Mouse (Mus musculus): Measurements from ENCODE around the gene Pcdh17. TPM values are rescaled to one million over a fixed set of nuclear protein-coding genes. Genes with fewer than 3 reads are reported as not detected.
A peak's percentile ranks its signal among the peaks of the same experiment; 100 is the strongest.

Gene Pcdh17
- 35.8 and 42.0 TPM in 2 replicates for polyA plus RNA-seq (2014; fragmentation: Nextera tagmentation; extraction: Ambion mirVana)

DNA sequence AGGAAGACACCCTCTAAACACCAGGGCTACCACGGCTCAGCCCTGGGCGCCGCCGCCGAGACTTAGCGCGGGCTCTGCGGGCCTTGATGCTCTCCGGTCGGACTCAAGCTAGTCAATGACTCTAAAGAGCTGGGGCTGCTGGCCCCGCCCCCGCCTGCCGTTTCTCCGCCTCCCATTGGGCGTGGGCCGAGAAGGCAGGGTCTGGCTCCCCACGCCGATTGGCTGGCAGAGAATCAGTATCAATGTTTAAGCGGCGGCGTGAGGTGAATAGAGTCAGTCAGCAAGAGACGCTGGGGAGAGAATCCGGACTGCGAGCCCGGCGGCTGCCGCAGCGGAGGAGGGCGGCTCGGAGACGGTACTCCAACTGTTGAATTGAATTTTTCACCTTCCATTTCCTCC lies at the start of gene Pcdh17:
TSS of gene Pcdh17 (plus strand) at position 276 of the 399 bp plus-strand sequence.
- peak; percentile 94 for ATAC-seq (ENCODE audit: low read depth)
- Histone ChIP-seq H3K27me3 (ENCODE audit: control insufficient read depth, insufficient read depth, low read length) (no peaks in the 10 kb centered on the region), H3K4me2 (ENCODE audit: low read depth, low read length) (peak within 1 kb of the TSS; percentile 91), H3K36me3 (ENCODE audit: control insufficient read depth, insufficient read depth, low read length) (no peaks in the 10 kb centered on the region), H3K9me3 (ENCODE audit: control insufficient read depth, low read length) (no peaks in the 10 kb centered on the region), H3K9ac (replicated peaks; ENCODE audit: low read depth, low read length) (peak within 1 kb of the TSS; percentile 68), H3K27ac (ENCODE audit: low read depth, low read length) (peak within 1 kb of the TSS; percentile 72), H3K4me3 (ENCODE audit: low read depth, low read length) (peak within 1 kb of the TSS; percentile 64), H3K4me1 (ENCODE audit: control insufficient read depth, insufficient read depth, low read length) (peaks cover 7% of the 10 kb centered on the region)
- WGBS: under 1% methylated on average over 31 of the region's 31 CpGs

DNA sequence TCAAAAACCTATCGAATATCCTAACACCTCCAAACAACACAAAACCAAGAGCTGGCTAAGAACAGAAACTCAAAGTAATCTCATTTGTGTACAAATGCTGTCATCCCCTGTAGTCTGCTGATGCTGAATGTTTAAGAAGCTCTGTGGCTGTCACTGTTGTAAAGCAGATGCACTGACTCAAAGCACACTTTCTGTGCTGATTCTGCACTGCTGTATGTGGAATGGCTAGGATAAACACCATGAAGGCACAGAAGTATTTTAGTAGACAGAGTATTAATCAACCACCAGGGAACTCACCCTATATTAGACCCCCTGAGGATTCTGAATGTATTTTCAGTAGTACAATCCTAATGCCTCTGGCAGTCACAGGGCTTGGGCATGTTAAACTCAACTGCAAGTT lies 46.2 kb upstream of the Pcdh17 start:
- no peak overlapping the region for H3K9ac ChIP-seq (replicated peaks; ENCODE audit: low read depth, low read length)
- no peaks in the 10 kb centered on the region for H3K36me3 ChIP-seq (ENCODE audit: control insufficient read depth, insufficient read depth, low read length)
- no peak overlapping the region for H3K4me2 ChIP-seq (ENCODE audit: low read depth, low read length)
- H3K4me3 ChIP-seq (ENCODE audit: low read depth, low read length): no peak overlapping the region
- H3K4me1 ChIP-seq (ENCODE audit: control insufficient read depth, insufficient read depth, low read length): no peaks in the 10 kb centered on the region
- H3K9me3 ChIP-seq (ENCODE audit: control insufficient read depth, low read length): no peaks in the 10 kb centered on the region
- 82% methylated on average over 1 of the region's 1 CpGs for WGBS
- no peaks in the 10 kb centered on the region for H3K27me3 ChIP-seq (ENCODE audit: control insufficient read depth, insufficient read depth, low read length)
- no peak overlapping the region for H3K27ac ChIP-seq (ENCODE audit: low read depth, low read length)
- no peak for ATAC-seq (ENCODE audit: low read depth)

DNA sequence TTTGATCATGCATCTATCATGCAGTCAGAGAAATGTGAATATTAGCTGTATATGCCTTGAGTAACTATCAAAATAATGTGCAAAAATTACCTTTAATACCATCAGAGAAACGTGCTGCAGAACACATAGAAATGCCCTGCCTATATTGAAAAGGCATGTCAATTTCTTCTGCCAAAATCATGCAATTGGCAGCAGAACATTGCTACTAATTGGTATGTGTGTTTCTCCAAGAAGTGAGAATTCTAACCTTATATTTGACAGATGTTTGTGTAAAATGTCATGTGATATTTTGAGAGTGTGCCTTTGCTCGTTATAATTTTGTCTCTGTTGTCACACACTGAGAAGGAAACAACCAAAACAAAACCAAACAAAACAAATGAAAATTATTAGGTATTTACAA lies 18.6 kb upstream of the Pcdh17 start:
- Histone ChIP-seq H3K27ac (ENCODE audit: low read depth, low read length) (no peak overlapping the region), H3K9ac (replicated peaks; ENCODE audit: low read depth, low read length) (no peak overlapping the region), H3K4me2 (ENCODE audit: low read depth, low read length) (no peak overlapping the region), H3K9me3 (ENCODE audit: control insufficient read depth, low read length) (no peaks in the 10 kb centered on the region), H3K36me3 (ENCODE audit: control insufficient read depth, insufficient read depth, low read length) (no peaks in the 10 kb centered on the region), H3K4me1 (ENCODE audit: control insufficient read depth, insufficient read depth, low read length) (no peaks in the 10 kb centered on the region), H3K4me3 (ENCODE audit: low read depth, low read length) (no peak overlapping the region), H3K27me3 (ENCODE audit: control insufficient read depth, insufficient read depth, low read length) (no peaks in the 10 kb centered on the region)
- 83% methylated on average over 2 of the region's 2 CpGs for WGBS
- ATAC-seq (ENCODE audit: low read depth): no peak

DNA sequence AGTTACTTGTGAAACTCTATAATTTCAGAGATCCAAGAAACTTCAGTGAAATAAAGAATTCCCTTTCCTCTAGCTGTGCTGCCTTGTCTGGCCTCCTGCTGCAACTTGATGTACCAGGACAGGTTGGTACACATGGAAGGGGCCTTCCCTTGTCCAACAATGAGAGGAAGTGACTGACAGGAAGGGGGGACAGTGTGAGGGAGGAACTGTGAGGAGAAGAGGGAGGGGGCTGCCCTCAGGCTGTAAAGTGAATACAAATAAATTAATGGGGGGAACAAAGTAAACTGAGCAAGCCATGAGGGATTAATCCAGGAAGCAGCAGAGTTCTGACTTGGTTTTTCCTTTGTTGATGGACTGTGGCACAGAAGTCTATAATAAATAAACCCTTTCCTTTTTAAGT lies 16.7 kb upstream of the Pcdh17 start:
- no peaks in the 10 kb centered on the region for H3K4me1 ChIP-seq (ENCODE audit: control insufficient read depth, insufficient read depth, low read length)
- no peak for ATAC-seq (ENCODE audit: low read depth)
- no peak overlapping the region for H3K27ac ChIP-seq (ENCODE audit: low read depth, low read length)
- H3K4me3 ChIP-seq (ENCODE audit: low read depth, low read length): no peak overlapping the region
- H3K27me3 ChIP-seq (ENCODE audit: control insufficient read depth, insufficient read depth, low read length): no peaks in the 10 kb centered on the region
- no peaks in the 10 kb centered on the region for H3K9me3 ChIP-seq (ENCODE audit: control insufficient read depth, low read length)
- H3K4me2 ChIP-seq (ENCODE audit: low read depth, low read length): no peak overlapping the region
- H3K9ac ChIP-seq (replicated peaks; ENCODE audit: low read depth, low read length): no peak overlapping the region
- no peaks in the 10 kb centered on the region for H3K36me3 ChIP-seq (ENCODE audit: control insufficient read depth, insufficient read depth, low read length)

DNA sequence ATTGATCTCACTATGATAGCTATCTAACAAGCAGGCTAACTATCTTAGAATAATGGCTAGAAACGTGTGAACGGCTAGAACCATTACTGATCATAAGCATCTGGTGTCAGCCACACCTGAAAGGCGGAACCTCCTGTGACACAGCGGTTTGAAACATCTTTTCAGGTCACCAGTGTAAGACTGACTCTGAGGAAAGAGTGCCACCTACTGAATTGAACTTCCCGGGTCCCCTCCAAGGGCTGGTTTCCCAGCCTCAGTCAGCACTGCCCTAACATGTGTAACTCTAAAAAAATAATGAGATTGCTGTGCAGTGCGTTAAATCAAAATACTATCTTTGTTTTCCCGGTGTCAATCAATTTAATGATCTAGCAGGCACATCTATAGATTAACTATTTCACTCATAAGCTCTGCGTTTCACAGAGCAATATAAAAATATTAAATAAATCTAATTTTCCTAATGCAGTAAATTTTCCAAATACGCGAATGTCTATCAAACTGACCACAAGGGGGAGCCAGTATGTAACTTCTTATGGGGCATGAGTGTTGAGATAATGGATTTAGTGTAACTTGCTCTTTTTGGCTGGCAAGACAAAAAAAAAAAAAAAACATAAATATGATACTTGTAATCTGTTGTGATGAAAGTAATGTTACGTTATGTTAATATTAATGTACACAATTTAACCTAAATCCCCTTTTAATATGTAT lies 5.1 kb upstream of the Pcdh17 start:
- Histone ChIP-seq H3K27me3 (ENCODE audit: control insufficient read depth, insufficient read depth, low read length) (no peaks in the 10 kb centered on the region), H3K27ac (ENCODE audit: low read depth, low read length) (no peak overlapping the region), H3K4me2 (ENCODE audit: low read depth, low read length) (no peak overlapping the region), H3K9ac (replicated peaks; ENCODE audit: low read depth, low read length) (no peak overlapping the region), H3K9me3 (ENCODE audit: control insufficient read depth, low read length) (no peaks in the 10 kb centered on the region), H3K36me3 (ENCODE audit: control insufficient read depth, insufficient read depth, low read length) (no peaks in the 10 kb centered on the region), H3K4me3 (ENCODE audit: low read depth, low read length) (no peak overlapping the region), H3K4me1 (ENCODE audit: control insufficient read depth, insufficient read depth, low read length) (no peaks in the 10 kb centered on the region)
- ATAC-seq (ENCODE audit: low read depth): peak; percentile 53; the same call in 1 of the 2 replicates
- 26% methylated on average over 11 of the region's 11 CpGs for WGBS

DNA sequence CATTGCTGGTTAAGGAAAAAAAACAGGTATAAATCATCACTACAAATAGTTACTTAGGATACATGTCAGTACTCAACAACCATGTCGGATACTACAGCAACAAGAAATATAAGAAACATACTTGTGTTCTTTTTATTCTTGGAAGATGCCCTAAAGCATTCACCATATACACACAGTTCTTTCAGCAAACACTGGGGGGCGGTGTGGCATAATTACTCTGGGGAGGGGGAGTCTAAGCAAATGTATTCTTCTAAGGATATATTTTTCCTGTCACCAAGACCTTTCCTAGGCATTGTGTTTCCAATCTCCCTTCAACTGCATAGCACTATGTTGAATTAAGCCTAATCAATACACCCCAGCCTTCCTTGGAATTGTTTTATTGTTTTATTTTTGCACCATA lies 2.5 kb upstream of the Pcdh17 start:
- no peak for ATAC-seq (ENCODE audit: low read depth)
- no peak overlapping the region for H3K9ac ChIP-seq (replicated peaks; ENCODE audit: low read depth, low read length)
- no peaks in the 10 kb centered on the region for H3K36me3 ChIP-seq (ENCODE audit: control insufficient read depth, insufficient read depth, low read length)
- H3K4me3 ChIP-seq (ENCODE audit: low read depth, low read length): no peak overlapping the region
- H3K27ac ChIP-seq (ENCODE audit: low read depth, low read length): no peak overlapping the region
- H3K27me3 ChIP-seq (ENCODE audit: control insufficient read depth, insufficient read depth, low read length): no peaks in the 10 kb centered on the region
- H3K4me2 ChIP-seq (ENCODE audit: low read depth, low read length): no peak overlapping the region
- WGBS: 11% methylated on average over 2 of the region's 2 CpGs
- no peaks in the 10 kb centered on the region for H3K4me1 ChIP-seq (ENCODE audit: control insufficient read depth, insufficient read depth, low read length)
- H3K9me3 ChIP-seq (ENCODE audit: control insufficient read depth, low read length): no peaks in the 10 kb centered on the region

DNA sequence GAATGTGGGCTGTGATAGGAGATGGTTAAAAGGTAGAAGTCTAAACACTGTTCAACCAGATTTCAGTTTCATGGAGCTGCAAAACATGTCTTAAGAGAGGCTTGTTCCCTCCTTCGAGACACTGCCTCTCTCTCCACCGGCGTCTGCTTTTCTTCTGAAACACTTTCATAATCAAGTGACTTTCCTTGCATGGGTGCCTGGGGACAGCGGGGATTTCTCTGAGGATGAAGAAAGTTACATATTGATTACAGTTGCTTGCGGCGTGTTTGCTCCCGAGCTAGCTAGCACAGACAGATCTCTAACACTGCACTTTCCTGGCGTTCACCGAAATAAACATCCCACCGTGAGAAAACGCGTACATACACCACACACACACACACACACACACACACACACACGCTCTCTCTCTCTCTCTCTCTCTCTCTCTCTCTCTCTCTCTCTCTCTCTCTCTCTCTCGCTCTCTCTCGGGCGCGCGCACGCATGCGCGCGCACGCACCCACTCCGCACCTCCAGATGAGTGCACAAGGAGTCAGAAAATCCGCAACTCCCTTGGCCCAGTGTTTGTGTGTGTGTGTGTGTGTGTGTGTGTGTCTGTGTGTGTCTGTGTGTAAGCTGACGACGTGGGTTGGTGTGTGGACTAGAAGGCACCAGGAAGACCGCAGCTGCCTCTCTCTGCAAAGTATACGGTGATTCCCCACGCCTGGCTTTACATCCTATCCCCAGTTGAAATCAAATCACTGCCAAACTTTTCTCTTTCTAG lies 655 bp upstream of the Pcdh17 start:
- 0% methylated on average over 29 of the region's 30 CpGs for WGBS
- ATAC-seq (ENCODE audit: low read depth): peak; percentile 50
- H3K4me3 ChIP-seq (ENCODE audit: low read depth, low read length): peak overlapping the region; percentile 64

DNA sequence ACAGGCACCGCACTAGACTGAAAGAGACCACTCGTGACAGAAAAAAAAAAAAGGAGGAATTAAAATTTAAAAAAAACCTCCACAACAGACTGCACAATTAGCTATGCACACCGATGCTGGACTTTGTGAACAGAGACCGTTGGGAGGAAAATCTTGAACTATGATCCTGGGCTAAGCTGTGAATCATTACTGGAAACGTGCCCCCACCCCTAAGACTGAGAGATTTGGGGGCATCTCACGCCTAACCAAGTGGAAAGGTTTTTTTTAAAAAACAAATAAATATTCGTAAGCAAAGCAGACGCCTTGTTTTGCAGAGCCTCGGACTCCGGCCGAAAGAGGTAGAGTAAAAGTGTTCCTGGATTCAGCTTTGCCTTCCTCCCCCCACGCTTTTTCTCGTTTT lies 398 bp downstream of the Pcdh17 start:
- H3K36me3 ChIP-seq (ENCODE audit: control insufficient read depth, insufficient read depth, low read length): no peaks in the 10 kb centered on the region
- no peak for ATAC-seq (ENCODE audit: low read depth)
- peak overlapping the region; percentile 66; the same call in 1 of the 2 replicates for H3K27ac ChIP-seq (ENCODE audit: low read depth, low read length)
- H3K4me2 ChIP-seq (ENCODE audit: low read depth, low read length): peak overlapping the region; percentile 91
- peak overlapping the region; percentile 64 for H3K4me3 ChIP-seq (ENCODE audit: low read depth, low read length)
- no peaks in the 10 kb centered on the region for H3K27me3 ChIP-seq (ENCODE audit: control insufficient read depth, insufficient read depth, low read length)
- peak overlapping the region; percentile 68 for H3K9ac ChIP-seq (replicated peaks; ENCODE audit: low read depth, low read length)
- under 1% methylated on average over 13 of the region's 13 CpGs for WGBS
- H3K9me3 ChIP-seq (ENCODE audit: control insufficient read depth, low read length): no peaks in the 10 kb centered on the region
- peaks cover 7% of the 10 kb centered on the region for H3K4me1 ChIP-seq (ENCODE audit: control insufficient read depth, insufficient read depth, low read length)

More for the DNA sequence above, 655 bp upstream of the Pcdh17 start:
- Histone ChIP-seq H3K4me2 (ENCODE audit: low read depth, low read length) (peak overlapping the region; percentile 91), H3K27me3 (ENCODE audit: control insufficient read depth, insufficient read depth, low read length) (no peaks in the 10 kb centered on the region), H3K9ac (replicated peaks; ENCODE audit: low read depth, low read length) (peak overlapping the region; percentile 33), H3K4me1 (ENCODE audit: control insufficient read depth, insufficient read depth, low read length) (peaks cover 7% of the 10 kb centered on the region), H3K36me3 (ENCODE audit: control insufficient read depth, insufficient read depth, low read length) (no peaks in the 10 kb centered on the region), H3K9me3 (ENCODE audit: control insufficient read depth, low read length) (no peaks in the 10 kb centered on the region), H3K27ac (ENCODE audit: low read depth, low read length) (peak overlapping the region; percentile 72)

DNA sequence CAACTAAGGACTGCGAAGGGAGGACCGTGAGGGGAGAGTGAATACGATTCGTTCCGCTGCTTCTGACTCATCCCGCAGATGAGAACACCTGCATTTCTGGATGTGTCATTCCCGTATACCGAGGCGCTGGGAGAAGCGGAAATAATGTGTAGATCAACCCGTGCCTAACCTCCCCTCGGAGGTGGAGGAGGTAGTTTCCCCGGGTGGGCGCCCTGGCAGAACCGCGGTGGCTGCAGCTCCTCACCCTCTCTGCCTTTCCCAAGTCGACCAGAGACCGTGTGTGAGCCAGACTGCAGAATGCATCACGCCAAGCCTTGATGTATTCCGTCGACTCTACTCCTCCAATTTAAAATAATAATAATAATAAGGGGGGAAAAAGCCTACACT lies 906 bp downstream of the Pcdh17 start:
- Histone ChIP-seq H3K36me3 (ENCODE audit: control insufficient read depth, insufficient read depth, low read length) (no peaks in the 10 kb centered on the region), H3K4me3 (ENCODE audit: low read depth, low read length) (peak overlapping the region; percentile 64), H3K9ac (replicated peaks; ENCODE audit: low read depth, low read length) (peak overlapping the region; percentile 68), H3K4me1 (ENCODE audit: control insufficient read depth, insufficient read depth, low read length) (peaks cover 9% of the 10 kb centered on the region), H3K27me3 (ENCODE audit: control insufficient read depth, insufficient read depth, low read length) (no peaks in the 10 kb centered on the region), H3K9me3 (ENCODE audit: control insufficient read depth, low read length) (no peaks in the 10 kb centered on the region), H3K27ac (ENCODE audit: low read depth, low read length) (peak overlapping the region; percentile 66), H3K4me2 (ENCODE audit: low read depth, low read length) (peak overlapping the region; percentile 91)
- ATAC-seq (ENCODE audit: low read depth): no peak
- WGBS: under 1% methylated on average over 21 of the region's 21 CpGs

All from neural tube, embryonic 14.5 days (tissue).